Mouse (Mus musculus) stomach, postnatal 0 days (tissue): ENCODE measurements around the gene Rnf157. TPM values are rescaled to one million over a fixed set of nuclear protein-coding genes. Genes with fewer than 3 reads are reported as not detected.

Source experiments
- ATAC-seq: fragments of 200-750 bp; cut with Nextera tagmentation; 2 replicates; pipeline ENCODE4 v1.8.0; 2017; ENCODE audit not compliant: low FRiP score, low TSS enrichment
- DNase-seq: peaks from one replicate; pipeline ENCODE4 v3.0.0-alpha.2; 2016; ENCODE audit warnings: low spot score
- H3K27ac ChIP-seq: fragments of 300-500 bp; sonication (generic); replicated peaks from 2 replicates; pipeline ENCODE4 v1.5.1; 2014; ENCODE audit warnings: mild to moderate bottlenecking, control low read depth
- H3K27me3 ChIP-seq: fragments of 300-500 bp; sonication (generic); 2 replicates; pipeline ENCODE4 v1.6.1; 2014; ENCODE audit warnings: low read length; ENCODE audit not compliant: control insufficient read depth, insufficient read depth
- H3K36me3 ChIP-seq: fragments of 300-500 bp; sonication (generic); 2 replicates; pipeline ENCODE4 v1.6.1; 2014; ENCODE audit warnings: low read length, mixed read lengths; ENCODE audit not compliant: control insufficient read depth, insufficient read depth
- H3K4me1 ChIP-seq: fragments of 300-500 bp; sonication (generic); replicated peaks from 2 replicates; pipeline ENCODE4 v1.6.1; 2014; ENCODE audit warnings: antibody characterized with exemption; ENCODE audit not compliant: control insufficient read depth, insufficient read depth
- H3K4me2 ChIP-seq: fragments of 300-500 bp; sonication (generic); replicated peaks from 2 replicates; pipeline ENCODE4 v1.6.1; 2014; ENCODE audit warnings: low read depth, mild to moderate bottlenecking, control low read depth, moderate library complexity
- H3K4me3 ChIP-seq: fragments of 300-500 bp; sonication (generic); 2 replicates; pipeline ENCODE4 v1.5.1; 2014; ENCODE audit warnings: low read depth, low read length, control low read depth
- H3K9ac ChIP-seq: fragments of 300-500 bp; sonication (generic); 2 replicates; pipeline ENCODE4 v1.6.1; 2014; ENCODE audit warnings: mild to moderate bottlenecking, low read length, control low read depth, mixed read lengths
- H3K9me3 ChIP-seq: fragments of 300-500 bp; sonication (generic); 2 replicates; pipeline ENCODE4 v1.6.1; 2016; ENCODE audit warnings: low read length; ENCODE audit not compliant: control insufficient read depth
- CTCF ChIP-seq: IDR thresholded peaks from 2 replicates; pipeline ENCODE4 v1.5.1; 2016; ENCODE audit warnings: antibody characterized with exemption, low read depth, mild to moderate bottlenecking, moderate library complexity
- EP300 ChIP-seq: optimal IDR thresholded peaks from 2 replicates; pipeline ENCODE3; 2016; ENCODE audit warnings: antibody characterized with exemption
- whole genome bisulfite sequencing: fragments of 180-500 bp; shearing (Covaris S2); extraction: QIAGEN DNeasy Blood & Tissue Kit; methylation state at CpG from one replicate; pipeline ENCODE4 v1.1.7; 2014; 5-methylcytosine and 5-hydroxymethylcytosine counted together
- polyA plus RNA-seq: library from polyadenylated mRNA; unstranded; fragments of >200 nt; fragmentation: Nextera tagmentation; extraction: Ambion mirVana; gene quantifications from 2 replicates; pipeline ENCODE4 v1.2.1, GENCODE M21; 2015

The Rnf157 gene
- polyA plus RNA-seq, 1 experiment from 2014 or later = 2.8 TPM

DNA sequence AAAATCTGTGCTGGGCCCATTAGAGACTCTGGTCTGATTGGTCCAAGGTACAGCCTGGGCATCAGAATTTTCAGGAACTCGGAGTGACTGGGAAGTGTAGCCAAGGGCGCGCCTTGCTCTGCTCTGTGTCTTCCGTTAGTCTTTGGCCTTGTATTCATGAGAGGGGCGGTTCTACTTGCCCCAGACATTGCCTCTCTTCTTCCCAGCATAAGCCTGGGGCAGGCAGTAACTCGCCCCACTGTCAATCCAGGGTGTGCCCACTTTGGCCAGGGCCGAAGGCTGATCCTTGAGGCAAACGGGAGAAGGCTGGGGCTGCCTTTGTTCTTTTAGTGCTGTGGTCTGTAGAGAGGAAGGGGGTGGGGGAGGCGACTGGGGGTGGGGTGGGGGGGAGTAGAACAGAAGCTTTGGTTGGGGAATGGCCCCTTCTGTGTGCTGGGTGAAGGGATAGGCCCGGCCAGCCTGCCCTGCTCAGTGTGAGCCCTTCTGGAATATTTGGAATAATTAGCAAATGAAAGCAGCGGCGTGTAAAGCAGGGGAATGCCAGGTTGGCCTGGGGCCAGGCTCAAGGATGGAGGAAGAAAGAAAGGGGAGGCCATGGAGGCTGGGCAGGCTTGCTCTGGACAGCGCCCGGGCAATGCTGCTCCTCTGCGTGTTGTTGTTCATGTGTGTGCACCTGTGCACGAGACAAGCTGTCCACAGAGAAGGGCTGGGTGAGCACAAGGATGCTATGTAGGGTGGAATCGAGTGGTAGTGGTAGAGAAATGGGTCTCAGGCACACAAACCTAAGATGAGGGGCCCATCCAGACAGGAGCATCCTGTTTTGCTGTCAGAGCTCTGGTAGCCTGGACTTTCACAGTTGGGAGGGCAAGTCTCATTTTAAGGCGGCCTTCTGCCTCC, 83.3 kb downstream of the Rnf157 start:
- ATAC-seq (no peak), DNase-seq (peak; percentile 32)
- 45% methylated on average over 18 of the region's 18 CpGs for WGBS
- Histone ChIP-seq H3K36me3 (no peaks in the 10 kb centered on the region), H3K4me2 (no peak overlapping the region), H3K27ac (no peak overlapping the region), H3K9me3 (no peaks in the 10 kb centered on the region), H3K4me1 (no peaks in the 10 kb centered on the region), H3K27me3 (peaks cover 2% of the 10 kb centered on the region; the same call in 1 of the 2 replicates), H3K9ac (no peak overlapping the region), H3K4me3 (no peak overlapping the region)
- TF ChIP-seq EP300 (no peak), CTCF (no peak)

DNA sequence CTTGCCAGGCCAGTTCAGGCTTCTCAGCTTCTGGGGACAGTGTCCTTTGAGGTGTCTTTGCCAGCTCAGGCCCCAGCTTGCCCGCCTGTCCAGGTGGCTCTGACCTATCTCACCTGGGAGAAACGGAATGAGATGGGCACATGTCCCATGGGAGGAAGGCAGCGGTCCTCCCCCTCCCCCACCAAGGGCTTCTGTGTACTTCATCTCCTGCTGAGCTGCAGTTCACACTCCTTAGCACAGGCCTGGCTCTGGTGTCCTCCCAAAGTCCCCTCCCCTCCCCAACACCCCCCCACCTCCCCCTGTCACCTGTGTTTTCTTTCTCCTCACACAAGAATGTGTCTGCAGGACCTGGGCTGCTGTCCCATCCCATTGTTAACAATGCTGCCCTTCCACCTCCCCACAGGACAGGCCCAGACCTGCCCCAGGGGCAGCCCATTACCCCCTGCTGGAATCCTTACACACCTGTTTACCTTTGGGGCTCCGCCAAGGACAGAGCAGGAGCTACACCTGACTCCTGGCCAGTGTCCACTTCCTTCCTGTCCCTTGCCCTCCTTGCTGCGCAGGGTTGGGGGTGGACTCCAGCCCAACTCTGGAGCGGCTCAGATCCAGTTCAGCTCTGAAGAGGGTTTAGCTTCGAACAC, 85.7 kb downstream of the Rnf157 start:
- ATAC-seq (peak; percentile 30; the same call in 1 of the 2 replicates), DNase-seq (no peak)
- Histone ChIP-seq H3K27ac (no peak overlapping the region), H3K9me3 (no peaks in the 10 kb centered on the region), H3K4me2 (no peak overlapping the region), H3K36me3 (no peaks in the 10 kb centered on the region), H3K9ac (peak overlapping the region; percentile 5; the same call in 1 of the 2 replicates), H3K4me1 (no peaks in the 10 kb centered on the region), H3K4me3 (no peak overlapping the region), H3K27me3 (no peaks in the 10 kb centered on the region)
- no peak for TF ChIP-seq EP300
- TF ChIP-seq CTCF = no peak
- 63% methylated on average over 7 of the region's 7 CpGs for WGBS

DNA sequence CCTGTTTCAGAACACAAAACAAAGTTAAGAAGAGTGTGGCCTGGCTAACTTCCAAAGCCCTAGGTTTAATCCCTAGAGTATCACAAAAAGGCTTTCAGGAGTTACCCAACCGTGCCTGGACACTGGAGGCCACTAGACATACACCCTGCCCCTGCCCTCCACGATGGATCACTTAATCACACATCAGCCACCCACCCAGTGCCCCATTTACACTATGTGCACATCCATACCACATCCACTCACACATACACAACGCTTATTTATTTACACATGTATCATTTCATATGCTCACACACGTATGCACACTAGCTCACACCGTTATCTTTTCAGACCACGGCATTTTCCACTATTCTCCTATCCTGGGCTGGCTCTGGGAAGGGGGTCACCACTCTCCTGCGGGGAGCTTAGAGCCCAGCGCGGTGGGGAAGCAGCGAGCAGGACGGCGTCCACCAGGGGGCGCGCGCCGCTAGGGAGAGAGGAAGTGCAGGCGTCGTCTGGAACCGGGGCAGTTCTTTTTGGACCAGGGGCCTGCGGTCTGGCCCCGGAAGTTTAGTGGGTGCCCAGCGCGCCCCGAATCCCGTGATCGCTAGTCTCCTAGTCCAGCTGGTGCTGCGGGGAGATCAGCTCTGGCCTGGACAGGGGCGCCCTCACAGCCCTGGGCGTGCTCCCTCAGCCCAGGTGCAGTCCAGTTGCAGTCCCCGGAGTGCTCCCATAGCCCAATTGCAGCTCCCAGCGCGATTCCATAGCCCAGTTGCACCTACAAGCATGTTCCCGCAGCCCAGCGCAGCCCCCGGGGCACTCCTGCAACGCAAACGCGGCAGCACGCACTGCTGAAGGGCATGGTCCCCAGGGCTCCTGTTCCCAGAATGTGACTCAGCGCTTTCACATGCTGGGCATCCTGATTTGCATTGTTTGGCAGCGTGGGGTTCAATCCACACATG, 93.8 kb downstream of the Rnf157 start:
- Histone ChIP-seq H3K9me3 (no peaks in the 10 kb centered on the region), H3K4me1 (0 out of 2 replicates have a peak, but pooled peaks cover 4% of the 10 kb centered on the region), H3K36me3 (no peaks in the 10 kb centered on the region), H3K9ac (peak overlapping the region; percentile 57), H3K4me2 (peak overlapping the region; percentile 91), H3K27ac (no peak overlapping the region), H3K4me3 (peak overlapping the region; percentile 43), H3K27me3 (no peaks in the 10 kb centered on the region)
- TF ChIP-seq CTCF = peak; percentile 99
- TF ChIP-seq EP300 = no peak
- WGBS = 3% methylated on average over 41 of the region's 41 CpGs
- ATAC-seq = peak; percentile 80
- DNase-seq = peak; percentile 89

DNA sequence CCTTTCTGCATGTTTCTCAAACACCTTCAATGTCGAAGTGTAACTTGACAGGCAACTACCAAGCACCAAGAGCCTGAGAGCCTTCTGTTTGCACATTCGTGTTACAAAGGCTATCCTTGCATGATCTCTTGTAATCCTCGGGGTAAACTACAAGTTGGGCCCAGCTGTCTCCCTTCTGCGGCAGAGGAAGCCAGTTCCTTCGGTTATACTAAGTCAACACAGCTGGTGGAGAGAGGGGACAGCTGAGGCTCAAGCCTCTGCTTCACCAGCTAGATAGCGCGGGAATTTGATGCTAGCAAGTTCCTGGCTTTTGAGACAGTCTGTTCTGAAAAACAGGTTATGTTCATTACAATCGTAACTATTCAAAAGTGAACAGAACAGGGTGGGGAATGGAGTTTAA, 100.5 kb downstream of the Rnf157 start:
- H3K4me1 ChIP-seq = no peaks in the 10 kb centered on the region
- no peaks in the 10 kb centered on the region for H3K9me3 ChIP-seq
- no peak overlapping the region for H3K27ac ChIP-seq
- DNase-seq (no peak), ATAC-seq (peak; percentile 25; the same call in 1 of the 2 replicates)
- no peaks in the 10 kb centered on the region for H3K27me3 ChIP-seq
- 15% methylated on average over 8 of the region's 8 CpGs for WGBS
- no peak overlapping the region for H3K9ac ChIP-seq
- no peak overlapping the region for H3K4me2 ChIP-seq
- H3K4me3 ChIP-seq = no peak overlapping the region
- TF ChIP-seq EP300 (no peak), CTCF (no peak)
- H3K36me3 ChIP-seq = no peaks in the 10 kb centered on the region

DNA sequence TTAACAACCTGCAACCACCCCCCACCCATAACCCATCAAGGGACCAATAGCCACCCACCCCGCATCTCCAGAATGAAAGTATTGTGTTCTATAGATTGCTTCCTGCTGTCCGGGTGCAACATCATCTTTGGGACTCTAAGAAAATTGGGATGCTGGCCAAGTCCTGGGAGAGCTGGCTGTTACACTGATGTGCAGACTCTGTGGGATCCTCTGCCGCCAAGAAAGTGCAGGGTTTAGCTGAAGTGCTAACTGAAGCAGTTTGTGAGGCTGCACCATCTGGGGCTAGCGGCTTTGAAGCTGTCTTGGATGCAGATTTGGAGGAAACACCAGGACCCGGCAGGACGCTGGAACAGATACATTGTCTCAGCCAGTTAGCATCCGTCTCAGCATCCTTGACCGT, 101.7 kb downstream of the Rnf157 start:
- H3K4me3 ChIP-seq = no peak overlapping the region
- no peak for ATAC-seq
- H3K9me3 ChIP-seq = no peaks in the 10 kb centered on the region
- no peak for DNase-seq
- 38% methylated on average over 8 of the region's 8 CpGs for WGBS
- H3K9ac ChIP-seq = no peak overlapping the region
- H3K4me1 ChIP-seq = no peaks in the 10 kb centered on the region
- TF ChIP-seq CTCF (no peak), EP300 (no peak)
- H3K4me2 ChIP-seq = no peak overlapping the region
- H3K36me3 ChIP-seq = no peaks in the 10 kb centered on the region
- H3K27me3 ChIP-seq = no peaks in the 10 kb centered on the region
- no peak overlapping the region for H3K27ac ChIP-seq
